Mouse (Mus musculus): Measurements from ENCODE around the gene C6.

C6 gene

GRCm38 (mm10) chr15:4850015-4850414 is 123.0 kb downstream of the C6 start:
- TF ChIP-seq GATA4 (IDR thresholded peaks at IDR 0.05; ENCODE audit: insufficient replicate concordance, low read length) = no peak

Data from liver, adult (tissue).